Mouse (Mus musculus): ENCODE measurements around the gene Fer. TPM values are rescaled to one million over a fixed set of nuclear protein-coding genes. Genes with fewer than 3 reads are reported as not detected.

Fer gene
- polyA plus RNA-seq, 1 experiment from 2014 or later: 34.0 TPM

- Histone ChIP-seq H3K4me1 (replicated peaks) (no peaks in the 10 kb centered on the region), H3K36me3 (no peaks in the 10 kb centered on the region), H3K27ac (replicated peaks) (no peak overlapping the region), H3K4me2 (no peak overlapping the region), H3K9ac (no peak overlapping the region), H3K4me3 (no peak overlapping the region), H3K27me3 (no peaks in the 10 kb centered on the region), H3K9me3 (no peaks in the 10 kb centered on the region)
- ATAC-seq (ENCODE audit: low read depth): no peak
- WGBS: 66% methylated on average over 3 of the region's 3 CpGs
Observed at GRCm38 (mm10) chr17:64181291-64181690, 318.4 kb downstream of the Fer start.

GRCm38 (mm10) chr17:64182599-64182998 lies 319.7 kb downstream of the Fer start:
- Histone ChIP-seq H3K36me3 (no peaks in the 10 kb centered on the region), H3K4me3 (no peak overlapping the region), H3K4me2 (no peak overlapping the region), H3K27me3 (no peaks in the 10 kb centered on the region), H3K9ac (no peak overlapping the region), H3K9me3 (no peaks in the 10 kb centered on the region), H3K27ac (replicated peaks) (no peak overlapping the region), H3K4me1 (replicated peaks) (no peaks in the 10 kb centered on the region)
- WGBS: 96% methylated on average over 3 of the region's 3 CpGs
- ATAC-seq (ENCODE audit: low read depth): no peak

GRCm38 (mm10) chr17:64183196-64183595 lies 320.3 kb downstream of the Fer start:
- Histone ChIP-seq H3K4me2 (no peak overlapping the region), H3K27ac (replicated peaks) (no peak overlapping the region), H3K9me3 (no peaks in the 10 kb centered on the region), H3K36me3 (no peaks in the 10 kb centered on the region), H3K27me3 (no peaks in the 10 kb centered on the region), H3K9ac (no peak overlapping the region), H3K4me3 (no peak overlapping the region), H3K4me1 (replicated peaks) (no peaks in the 10 kb centered on the region)
- WGBS: 59% methylated on average over 5 of the region's 5 CpGs
- no peak for ATAC-seq (ENCODE audit: low read depth)

Other genes starting within 250 kb of the Fer start
- 3.0 and 4.7 TPM in 2 replicates for gene A930002H24Rik, start 729 bp downstream of the Fer start, polyA plus RNA-seq (2015; fragmentation: Nextera tagmentation; extraction: Ambion mirVana)

All from neural tube, embryonic 13.5 days (tissue).